Mouse (Mus musculus): ENCODE measurements at regions not wholly inside any gene's neighbourhood (a gene's known extent, or its start where the extent isn't known, plus 50 kb on each side); places are given as distances from the start of the nearest gene placed in this dataset.

- Histone ChIP-seq H3K36me3 (ENCODE audit: control insufficient read depth, insufficient read depth, low read length) (no peaks in the 10 kb centered on the region), H3K27ac (replicated peaks; ENCODE audit: insufficient read depth, low read depth, low read length) (no peak overlapping the region), H3K27me3 (ENCODE audit: control insufficient read depth, insufficient read depth, low read length) (no peaks in the 10 kb centered on the region), H3K9ac (ENCODE audit: low read depth, low read length) (no peak overlapping the region), H3K4me3 (ENCODE audit: insufficient read depth, low read depth, low read length) (no peak overlapping the region), H3K4me1 (ENCODE audit: control insufficient read depth, insufficient read depth, low read length) (peaks cover 2% of the 10 kb centered on the region), H3K79me2 (ENCODE audit: control insufficient read depth, insufficient read depth, low read length) (no peaks in the 10 kb centered on the region)
- 84% methylated on average over 1 of the region's 1 CpGs for WGBS
- TF ChIP-seq CTCF (IDR thresholded peaks at IDR 0.05; ENCODE audit: low read depth, low read length) (no peak), POLR2A (IDR thresholded peaks at IDR 0.05; ENCODE audit: extremely low read depth, insufficient read depth, low read length) (no peak)
- DNase-seq (ENCODE audit: extremely low read depth, low read depth, low spot score): no peak
Measured at GRCm38 (mm10) chr4:95456318-95456717, 101.0 kb upstream of the Fggy start.

GRCm38 (mm10) chr4:95456943-95457342 lies 100.4 kb upstream of the Fggy start:
- DNase-seq (ENCODE audit: extremely low read depth, low read depth, low spot score): no peak
- no peak overlapping the region for H3K27ac ChIP-seq (replicated peaks; ENCODE audit: insufficient read depth, low read depth, low read length)
- 93% methylated on average over 5 of the region's 5 CpGs for WGBS
- H3K4me1 ChIP-seq (ENCODE audit: control insufficient read depth, insufficient read depth, low read length): peaks cover 2% of the 10 kb centered on the region; the same call in 1 of the 2 replicates
- no peak overlapping the region for H3K9ac ChIP-seq (ENCODE audit: low read depth, low read length)
- TF ChIP-seq CTCF (IDR thresholded peaks at IDR 0.05; ENCODE audit: low read depth, low read length): no peak
- no peak for TF ChIP-seq POLR2A (IDR thresholded peaks at IDR 0.05; ENCODE audit: extremely low read depth, insufficient read depth, low read length)
- H3K27me3 ChIP-seq (ENCODE audit: control insufficient read depth, insufficient read depth, low read length): no peaks in the 10 kb centered on the region
- no peak overlapping the region for H3K4me3 ChIP-seq (ENCODE audit: insufficient read depth, low read depth, low read length)
- no peaks in the 10 kb centered on the region for H3K36me3 ChIP-seq (ENCODE audit: control insufficient read depth, insufficient read depth, low read length)
- H3K79me2 ChIP-seq (ENCODE audit: control insufficient read depth, insufficient read depth, low read length): no peaks in the 10 kb centered on the region

- TF ChIP-seq CTCF (IDR thresholded peaks at IDR 0.05; ENCODE audit: low read depth, low read length): no peak
- no peak for TF ChIP-seq POLR2A (IDR thresholded peaks at IDR 0.05; ENCODE audit: extremely low read depth, insufficient read depth, low read length)
- Histone ChIP-seq H3K27ac (replicated peaks; ENCODE audit: insufficient read depth, low read depth, low read length) (no peak overlapping the region), H3K27me3 (ENCODE audit: control insufficient read depth, insufficient read depth, low read length) (no peaks in the 10 kb centered on the region), H3K9ac (ENCODE audit: low read depth, low read length) (no peak overlapping the region), H3K4me1 (ENCODE audit: control insufficient read depth, insufficient read depth, low read length) (no peaks in the 10 kb centered on the region), H3K36me3 (ENCODE audit: control insufficient read depth, insufficient read depth, low read length) (no peaks in the 10 kb centered on the region), H3K4me3 (ENCODE audit: insufficient read depth, low read depth, low read length) (no peak overlapping the region), H3K79me2 (ENCODE audit: control insufficient read depth, insufficient read depth, low read length) (no peaks in the 10 kb centered on the region)
- WGBS: 63% methylated on average over 3 of the region's 3 CpGs
- DNase-seq (ENCODE audit: extremely low read depth, low read depth, low spot score): peak; percentile 8
Measured at GRCm38 (mm10) chr4:95462476-95462875, 94.8 kb upstream of the Fggy start.

GRCm38 (mm10) chr4:95463082-95463825 lies 94.1 kb upstream of the Fggy start:
- no peak for DNase-seq (ENCODE audit: extremely low read depth, low read depth, low spot score)
- Histone ChIP-seq H3K9ac (ENCODE audit: low read depth, low read length) (no peak overlapping the region), H3K27me3 (ENCODE audit: control insufficient read depth, insufficient read depth, low read length) (no peaks in the 10 kb centered on the region), H3K4me1 (ENCODE audit: control insufficient read depth, insufficient read depth, low read length) (no peaks in the 10 kb centered on the region), H3K36me3 (ENCODE audit: control insufficient read depth, insufficient read depth, low read length) (no peaks in the 10 kb centered on the region), H3K4me3 (ENCODE audit: insufficient read depth, low read depth, low read length) (no peak overlapping the region), H3K79me2 (ENCODE audit: control insufficient read depth, insufficient read depth, low read length) (no peaks in the 10 kb centered on the region), H3K27ac (replicated peaks; ENCODE audit: insufficient read depth, low read depth, low read length) (no peak overlapping the region)
- 88% methylated on average over 8 of the region's 8 CpGs for WGBS
- TF ChIP-seq CTCF (IDR thresholded peaks at IDR 0.05; ENCODE audit: low read depth, low read length) (no peak), POLR2A (IDR thresholded peaks at IDR 0.05; ENCODE audit: extremely low read depth, insufficient read depth, low read length) (no peak)

- Histone ChIP-seq H3K27me3 (ENCODE audit: control insufficient read depth, insufficient read depth, low read length) (no peaks in the 10 kb centered on the region), H3K27ac (replicated peaks; ENCODE audit: insufficient read depth, low read depth, low read length) (no peak overlapping the region), H3K36me3 (ENCODE audit: control insufficient read depth, insufficient read depth, low read length) (no peaks in the 10 kb centered on the region), H3K9ac (ENCODE audit: low read depth, low read length) (no peak overlapping the region), H3K4me1 (ENCODE audit: control insufficient read depth, insufficient read depth, low read length) (no peaks in the 10 kb centered on the region), H3K4me3 (ENCODE audit: insufficient read depth, low read depth, low read length) (no peak overlapping the region), H3K79me2 (ENCODE audit: control insufficient read depth, insufficient read depth, low read length) (no peaks in the 10 kb centered on the region)
- no peak for DNase-seq (ENCODE audit: extremely low read depth, low read depth, low spot score)
- WGBS: 51% methylated on average over 2 of the region's 2 CpGs
- no peak for TF ChIP-seq POLR2A (IDR thresholded peaks at IDR 0.05; ENCODE audit: extremely low read depth, insufficient read depth, low read length)
- TF ChIP-seq CTCF (IDR thresholded peaks at IDR 0.05; ENCODE audit: low read depth, low read length): no peak
Measured at GRCm38 (mm10) chr4:95466647-95467046, 90.7 kb upstream of the Fggy start.

GRCm38 (mm10) chr4:95467526-95467925 lies 89.8 kb upstream of the Fggy start:
- H3K9ac ChIP-seq (ENCODE audit: low read depth, low read length): no peak overlapping the region
- H3K27me3 ChIP-seq (ENCODE audit: control insufficient read depth, insufficient read depth, low read length): no peaks in the 10 kb centered on the region
- H3K4me3 ChIP-seq (ENCODE audit: insufficient read depth, low read depth, low read length): no peak overlapping the region
- H3K27ac ChIP-seq (replicated peaks; ENCODE audit: insufficient read depth, low read depth, low read length): no peak overlapping the region
- H3K36me3 ChIP-seq (ENCODE audit: control insufficient read depth, insufficient read depth, low read length): no peaks in the 10 kb centered on the region
- no peaks in the 10 kb centered on the region for H3K79me2 ChIP-seq (ENCODE audit: control insufficient read depth, insufficient read depth, low read length)
- no peaks in the 10 kb centered on the region for H3K4me1 ChIP-seq (ENCODE audit: control insufficient read depth, insufficient read depth, low read length)
- 93% methylated on average over 2 of the region's 2 CpGs for WGBS
- no peak for DNase-seq (ENCODE audit: extremely low read depth, low read depth, low spot score)
- TF ChIP-seq POLR2A (IDR thresholded peaks at IDR 0.05; ENCODE audit: extremely low read depth, insufficient read depth, low read length): no peak
- no peak for TF ChIP-seq CTCF (IDR thresholded peaks at IDR 0.05; ENCODE audit: low read depth, low read length)

Data from liver, adult 2 months (tissue).